Mouse (Mus musculus): ENCODE results near the gene Rpl21. TPM values are rescaled to one million over a fixed set of nuclear protein-coding genes. Genes with fewer than 3 reads are reported as not detected.

Rpl21 gene
- 100 to 1,000 TPM; 211 to 238 TPM for total RNA-seq (2021)

GRCm38 (mm10) chr5:146832769-146833448 is at the start of gene Rpl21:
Rpl21 (plus strand) TSS chr5:146832890.
- peak; percentile 94 for DNase-seq

DNA sequence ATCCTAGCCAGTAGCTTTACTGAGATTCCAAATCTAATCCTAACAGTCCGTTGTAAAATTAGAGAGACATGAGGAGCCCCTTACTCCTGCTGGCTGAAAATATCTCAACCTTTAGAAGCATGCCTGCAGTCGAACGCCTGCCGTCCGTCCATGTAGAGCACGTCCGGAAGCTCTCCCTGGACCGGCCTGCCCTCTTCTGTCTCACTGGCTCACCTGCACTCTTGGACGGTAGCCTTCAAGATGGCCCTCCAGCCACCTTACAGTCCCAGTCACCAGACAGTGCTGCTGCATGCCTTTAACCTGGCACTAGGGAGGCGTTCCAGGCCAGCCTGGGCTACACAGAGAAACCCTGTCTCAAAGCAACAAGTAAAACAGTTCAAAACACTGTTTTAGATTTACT is 49.4 kb upstream of the Rpl21 start:
- intact Hi-C loops (cut with DNase I): no loop called here
- DNase-seq: no peak

More at GRCm38 (mm10) chr5:146832769-146833448, at the start of gene Rpl21:
- intact Hi-C loops (cut with DNase I): loop anchor here (5.0 kb wide), 1 partner anchor 36 kb away; the partner anchor contains the start of gene Usp12

DNA sequence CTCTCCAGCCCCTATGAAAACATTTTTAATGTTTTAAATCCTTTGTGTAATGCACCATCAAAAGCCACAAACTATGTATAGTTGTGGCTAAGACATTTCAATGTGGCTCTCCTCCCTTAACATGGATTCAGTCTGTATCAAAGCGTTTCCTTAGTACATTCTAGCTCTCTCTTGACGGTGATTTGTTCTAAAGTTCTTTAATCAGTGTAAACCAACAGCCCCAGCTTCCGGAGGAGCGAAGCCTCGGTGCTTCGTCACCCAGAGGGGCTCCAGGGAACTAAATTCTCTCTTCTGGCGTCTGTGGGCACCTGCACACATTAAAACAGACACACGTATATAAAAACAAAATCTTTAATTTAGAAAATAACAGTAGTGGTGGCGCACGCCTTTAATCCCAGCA is 48.8 kb upstream of the Rpl21 start:
- intact Hi-C loops (cut with DNase I): no loop called here
- no peak for DNase-seq

GRCm38 (mm10) chr5:146786123-146786522 is 46.6 kb upstream of the Rpl21 start:
- no peak for DNase-seq
- intact Hi-C loops (cut with DNase I): no loop called here

GRCm38 (mm10) chr5:146789413-146789812 is 43.3 kb upstream of the Rpl21 start:
- no peak for DNase-seq
- intact Hi-C loops (cut with DNase I): no loop called here

- intact Hi-C loops (cut with DNase I): no loop called here
Observed at GRCm38 (mm10) chr5:146790944-146791343, 41.7 kb upstream of the Rpl21 start.

GRCm38 (mm10) chr5:146792140-146792791 is 40.4 kb upstream of the Rpl21 start:
- no peak for DNase-seq
- intact Hi-C loops (cut with DNase I): no loop called here

More at GRCm38 (mm10) chr5:146790944-146791343, 41.7 kb upstream of the Rpl21 start:
- no peak for DNase-seq

GRCm38 (mm10) chr5:146793630-146794083 is 39.0 kb upstream of the Rpl21 start:
- intact Hi-C loops (cut with DNase I): no loop called here
- no peak for DNase-seq

GRCm38 (mm10) chr5:146794084-146794852 is 38.4 kb upstream of the Rpl21 start:
- intact Hi-C loops (cut with DNase I): no loop called here
- DNase-seq: peak; percentile 47

GRCm38 (mm10) chr5:146794853-146795252 is 37.8 kb upstream of the Rpl21 start, which contains the start of gene Usp12:
Usp12 (minus strand) TSS chr5:146795006.
- peak; percentile 98 for DNase-seq
- intact Hi-C loops (cut with DNase I): loop anchor here (5.0 kb wide), 1 partner anchor 37 kb away; the partner anchor contains the start of gene Rpl21

DNA sequence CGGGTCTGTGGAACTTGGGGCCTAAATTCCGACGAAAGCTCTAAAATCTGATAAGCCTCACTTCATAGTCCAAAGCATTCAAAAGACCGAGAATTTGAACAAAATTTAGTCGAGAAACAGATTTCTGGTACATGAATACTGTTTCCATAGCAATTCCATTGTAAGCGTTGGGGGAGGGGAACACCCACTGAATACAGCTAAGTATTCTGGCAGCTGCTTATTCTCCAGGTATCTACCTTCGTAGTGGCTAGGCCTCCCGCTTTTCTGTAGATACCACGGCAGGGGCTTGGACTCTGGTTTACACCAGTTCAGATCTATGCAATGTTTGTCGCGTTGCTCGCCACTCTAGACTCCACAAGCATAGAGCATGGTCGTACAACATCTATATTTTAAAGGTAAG is 37.0 kb upstream of the Rpl21 start:
- intact Hi-C loops (cut with DNase I): loop anchor here (5.0 kb wide), 1 partner anchor 37 kb away; the partner anchor contains the start of gene Rpl21
- no peak for DNase-seq

- intact Hi-C loops (cut with DNase I): loop anchor here (5.0 kb wide), 1 partner anchor 34 kb away; the partner anchor contains the start of gene Rpl21
- DNase-seq: no peak
Observed at GRCm38 (mm10) chr5:146798031-146798430, 34.7 kb upstream of the Rpl21 start.

DNA sequence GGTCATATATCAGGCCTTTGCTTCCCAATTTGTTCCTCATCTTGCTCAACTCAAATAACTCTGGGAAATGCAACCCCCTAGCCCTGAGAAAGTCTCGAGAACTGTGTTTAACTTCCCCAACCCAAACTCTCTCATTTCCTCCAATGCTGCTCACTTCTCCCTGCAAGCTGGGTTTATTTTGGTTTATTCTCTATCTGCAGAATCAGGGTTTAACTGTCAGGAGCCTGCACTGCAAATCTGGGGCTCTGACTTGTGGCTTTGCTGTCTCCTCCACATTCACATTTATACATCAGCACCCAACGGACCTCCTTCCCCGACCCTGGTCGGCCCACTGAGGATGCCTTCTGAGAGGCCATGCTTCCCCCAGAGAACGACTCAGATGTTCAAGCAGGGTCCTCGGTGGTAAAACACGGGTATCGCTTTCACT is 26.7 kb upstream of the Rpl21 start:
- intact Hi-C loops (cut with DNase I): no loop called here
- no peak for DNase-seq

- intact Hi-C loops (cut with DNase I): no loop called here
- DNase-seq: no peak
Observed at GRCm38 (mm10) chr5:146809951-146810350, 22.7 kb upstream of the Rpl21 start.

DNA sequence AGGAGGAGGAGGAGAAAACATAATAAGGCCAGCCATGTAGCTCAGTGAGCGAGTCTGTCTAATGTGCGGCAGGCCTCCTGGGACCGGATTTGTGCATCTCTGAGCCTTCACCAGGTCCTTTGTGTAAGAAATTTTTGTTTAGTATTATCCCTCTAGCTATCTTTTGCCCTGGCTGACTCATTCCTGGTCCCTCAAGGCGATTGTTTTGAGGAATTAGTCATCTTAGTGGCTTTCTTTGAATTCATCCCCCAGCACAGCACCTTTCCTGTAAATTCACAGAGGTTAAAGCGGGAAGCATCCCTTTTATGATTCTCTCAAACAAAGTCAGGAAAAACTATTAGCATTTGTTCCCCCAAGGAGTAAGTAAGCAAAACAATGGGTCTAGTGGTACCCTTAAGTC is 19.8 kb upstream of the Rpl21 start:
- intact Hi-C loops (cut with DNase I): no loop called here

GRCm38 (mm10) chr5:146813421-146813820 is 19.3 kb upstream of the Rpl21 start:
- no peak for DNase-seq
- intact Hi-C loops (cut with DNase I): no loop called here

More for the DNA sequence above, 19.8 kb upstream of the Rpl21 start:
- DNase-seq: no peak

- DNase-seq: no peak
Observed at GRCm38 (mm10) chr5:146815394-146815793, 17.3 kb upstream of the Rpl21 start.

GRCm38 (mm10) chr5:146817583-146817982 is 15.1 kb upstream of the Rpl21 start:
- intact Hi-C loops (cut with DNase I): no loop called here
- DNase-seq: no peak

More at GRCm38 (mm10) chr5:146815394-146815793, 17.3 kb upstream of the Rpl21 start:
- intact Hi-C loops (cut with DNase I): no loop called here

- intact Hi-C loops (cut with DNase I): no loop called here
- peak; percentile 32 for DNase-seq
Observed at GRCm38 (mm10) chr5:146818906-146819623, 13.6 kb upstream of the Rpl21 start.

DNA sequence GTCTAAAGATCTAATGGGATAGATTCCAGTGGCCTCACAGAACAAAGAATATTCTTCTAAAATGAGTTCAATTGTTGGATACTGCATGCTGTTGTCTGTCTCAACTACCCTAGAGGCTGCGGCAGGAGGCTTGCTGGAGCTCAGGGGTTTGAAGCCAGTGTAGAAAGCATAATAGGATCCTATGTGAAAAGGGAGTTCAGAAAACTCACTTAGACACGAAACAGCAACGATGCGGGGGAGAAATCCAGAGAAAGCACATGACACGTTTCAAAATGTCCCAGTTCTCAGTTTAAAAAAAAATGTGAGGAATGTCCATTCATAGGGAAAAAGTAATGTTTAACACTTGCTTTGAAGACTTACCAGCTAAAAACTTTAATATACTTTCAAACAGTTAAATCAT is 9.7 kb upstream of the Rpl21 start:
- intact Hi-C loops (cut with DNase I): no loop called here
- no peak for DNase-seq
